Mouse (Mus musculus) hindbrain, embryonic 14.5 days (tissue): ENCODE data around the gene Trp53tg5. TPM values are rescaled to one million over a fixed set of nuclear protein-coding genes. Genes with fewer than 3 reads are reported as not detected.

ENCODE experiments used
- ATAC-seq: fragments of 200-750 bp; cut with Nextera tagmentation; 2 replicates; pipeline ENCODE4 v1.8.0; 2017; ENCODE audit warnings: moderate number of reproducible peaks, mild to moderate bottlenecking, moderate TSS enrichment, moderate library complexity; ENCODE audit not compliant: low FRiP score
- DNase-seq: peaks from one replicate; pipeline ENCODE4 v3.0.0-alpha.2; 2015; ENCODE audit warnings: low spot score
- H3K27ac ChIP-seq: fragments of 300-500 bp; sonication (generic); 2 replicates; pipeline ENCODE4 v1.5.1; 2014; ENCODE audit warnings: mild to moderate bottlenecking, moderate library complexity
- H3K27me3 ChIP-seq: fragments of 300-500 bp; sonication (generic); 2 replicates; pipeline ENCODE4 v1.6.1; 2014; ENCODE audit warnings: mild to moderate bottlenecking, low read length, mixed read lengths; ENCODE audit not compliant: control insufficient read depth, insufficient read depth
- H3K36me3 ChIP-seq: fragments of 300-500 bp; sonication (generic); replicated peaks from 2 replicates; pipeline ENCODE4 v1.6.1; 2014; ENCODE audit not compliant: control insufficient read depth, insufficient read depth
- H3K4me1 ChIP-seq: fragments of 300-500 bp; sonication (generic); replicated peaks from 2 replicates; pipeline ENCODE4 v1.6.1; 2014; ENCODE audit warnings: antibody characterized with exemption, low read length, mixed read lengths; ENCODE audit not compliant: control insufficient read depth, insufficient read depth
- H3K4me2 ChIP-seq: fragments of 300-500 bp; sonication (generic); replicated peaks from 2 replicates; pipeline ENCODE4 v1.6.1; 2014; ENCODE audit warnings: mild to moderate bottlenecking, moderate library complexity
- H3K4me3 ChIP-seq: fragments of 300-500 bp; sonication (generic); replicated peaks from 2 replicates; pipeline ENCODE4 v1.5.1; 2014; ENCODE audit warnings: mild to moderate bottlenecking, low read length
- H3K9ac ChIP-seq: fragments of 300-500 bp; sonication (generic); 2 replicates; pipeline ENCODE4 v1.6.1; 2014
- H3K9me3 ChIP-seq: fragments of 300-500 bp; sonication (generic); 2 replicates; pipeline ENCODE4 v1.6.1; 2016; ENCODE audit warnings: low read length; ENCODE audit not compliant: control insufficient read depth
- WGBS: fragments of 180-500 bp; shearing (Covaris S2); extraction: QIAGEN DNeasy Blood & Tissue Kit; methylation state at CpG from one replicate; pipeline ENCODE4 v1.1.7; 2014; 5-methylcytosine and 5-hydroxymethylcytosine counted together
- polyA plus RNA-seq: library from polyadenylated mRNA; unstranded; fragments of >200 nt; fragmentation: Nextera tagmentation; extraction: Ambion mirVana; gene quantifications from 2 replicates; pipeline ENCODE4 v1.2.1, GENCODE M21; 2014

The Trp53tg5 gene
- polyA plus RNA-seq, 1 experiment from 2014 or later, result 0.28 TPM

GRCm38 (mm10) chr2:164445399-164446085, 28.0 kb downstream of the Trp53tg5 start:
- no peaks in the 10 kb centered on the region for H3K9me3 ChIP-seq
- H3K4me1 ChIP-seq, result peaks cover 7% of the 10 kb centered on the region
- H3K27ac ChIP-seq, result no peak overlapping the region
- no peak overlapping the region for H3K4me2 ChIP-seq
- DNase-seq (no peak), ATAC-seq (no peak)
- H3K9ac ChIP-seq, result no peak overlapping the region
- 85% methylated on average over 3 of the region's 3 CpGs for WGBS
- H3K36me3 ChIP-seq, result no peaks in the 10 kb centered on the region
- no peak overlapping the region for H3K4me3 ChIP-seq
- peaks cover 20% of the 10 kb centered on the region for H3K27me3 ChIP-seq

GRCm38 (mm10) chr2:164444701-164445100, 28.8 kb downstream of the Trp53tg5 start:
- Histone ChIP-seq H3K36me3 (no peaks in the 10 kb centered on the region), H3K4me1 (peaks cover 7% of the 10 kb centered on the region), H3K27ac (no peak overlapping the region), H3K4me3 (no peak overlapping the region), H3K9ac (no peak overlapping the region), H3K27me3 (peaks cover 20% of the 10 kb centered on the region), H3K9me3 (no peaks in the 10 kb centered on the region), H3K4me2 (no peak overlapping the region)
- ATAC-seq (no peak), DNase-seq (no peak)
- WGBS, result 86% methylated on average over 2 of the region's 2 CpGs

DNA sequence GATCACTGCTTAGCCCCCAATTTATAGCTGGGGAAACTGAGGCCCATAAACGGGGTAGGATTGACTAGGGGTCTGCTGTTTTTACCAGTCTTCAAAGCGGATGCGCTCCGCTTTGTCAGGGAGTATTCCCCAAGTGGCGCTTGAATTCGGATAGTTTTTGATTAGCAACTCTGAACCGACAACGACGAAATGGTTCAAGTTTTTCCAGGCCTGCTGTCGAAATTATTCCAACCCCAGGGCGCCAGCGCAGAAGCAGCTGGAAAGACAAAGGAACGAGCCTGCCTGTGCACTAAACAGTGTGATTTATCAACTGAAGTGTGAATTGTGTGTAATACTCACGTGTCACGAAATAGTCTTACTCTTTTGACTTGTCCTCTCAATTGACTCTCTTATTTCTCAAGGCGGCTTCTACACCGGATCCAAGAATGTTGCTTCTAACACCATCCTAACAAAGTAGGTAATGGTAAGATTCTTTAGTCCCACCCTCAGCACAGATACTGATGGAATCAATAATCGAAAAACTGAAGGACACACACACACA, 30.0 kb downstream of the Trp53tg5 start, which contains the start of gene Sdc4:
TSS of gene Sdc4 (minus strand) at position 428 of the 541 bp plus-strand sequence.
- Histone ChIP-seq H3K9ac (peak within 1 kb of the TSS; percentile 57), H3K36me3 (no peaks in the 10 kb centered on the region), H3K4me1 (peaks cover 7% of the 10 kb centered on the region), H3K4me2 (peak within 1 kb of the TSS; percentile 82), H3K27ac (no peak within 1 kb of the TSS), H3K27me3 (peaks cover 20% of the 10 kb centered on the region), H3K4me3 (peak within 1 kb of the TSS; percentile 37), H3K9me3 (no peaks in the 10 kb centered on the region)
- peak; percentile 50 for DNase-seq
- 6% methylated on average over 18 of the region's 18 CpGs for WGBS
- no peak for ATAC-seq

DNA sequence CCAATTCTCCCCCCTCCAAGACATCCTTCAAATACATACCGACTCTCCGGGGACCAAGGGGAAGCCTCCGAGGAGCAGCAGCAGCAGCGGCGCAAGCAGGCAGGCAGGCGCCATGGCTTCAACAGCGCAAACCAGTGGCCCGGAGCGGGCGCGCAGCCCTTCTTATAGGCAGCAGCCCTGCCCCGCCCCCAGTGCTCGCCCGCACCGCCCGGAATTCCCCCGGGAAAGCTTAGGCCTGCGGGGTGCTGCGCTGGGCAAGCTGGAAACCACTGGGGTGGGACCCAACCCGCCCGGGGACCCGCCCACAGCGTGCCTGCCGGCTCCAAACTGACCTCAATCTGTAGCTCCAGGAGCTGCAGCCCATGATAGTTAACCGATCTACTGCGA, 30.5 kb downstream of the Trp53tg5 start:
- Histone ChIP-seq H3K36me3 (no peaks in the 10 kb centered on the region), H3K4me3 (peak overlapping the region; percentile 37), H3K4me1 (peaks cover 7% of the 10 kb centered on the region), H3K27me3 (peaks cover 20% of the 10 kb centered on the region), H3K9ac (peak overlapping the region; percentile 57), H3K27ac (no peak overlapping the region), H3K4me2 (peak overlapping the region; percentile 82), H3K9me3 (no peaks in the 10 kb centered on the region)
- ATAC-seq (peak; percentile 86), DNase-seq (peak; percentile 72)
- under 1% methylated on average over 26 of the region's 26 CpGs for WGBS

DNA sequence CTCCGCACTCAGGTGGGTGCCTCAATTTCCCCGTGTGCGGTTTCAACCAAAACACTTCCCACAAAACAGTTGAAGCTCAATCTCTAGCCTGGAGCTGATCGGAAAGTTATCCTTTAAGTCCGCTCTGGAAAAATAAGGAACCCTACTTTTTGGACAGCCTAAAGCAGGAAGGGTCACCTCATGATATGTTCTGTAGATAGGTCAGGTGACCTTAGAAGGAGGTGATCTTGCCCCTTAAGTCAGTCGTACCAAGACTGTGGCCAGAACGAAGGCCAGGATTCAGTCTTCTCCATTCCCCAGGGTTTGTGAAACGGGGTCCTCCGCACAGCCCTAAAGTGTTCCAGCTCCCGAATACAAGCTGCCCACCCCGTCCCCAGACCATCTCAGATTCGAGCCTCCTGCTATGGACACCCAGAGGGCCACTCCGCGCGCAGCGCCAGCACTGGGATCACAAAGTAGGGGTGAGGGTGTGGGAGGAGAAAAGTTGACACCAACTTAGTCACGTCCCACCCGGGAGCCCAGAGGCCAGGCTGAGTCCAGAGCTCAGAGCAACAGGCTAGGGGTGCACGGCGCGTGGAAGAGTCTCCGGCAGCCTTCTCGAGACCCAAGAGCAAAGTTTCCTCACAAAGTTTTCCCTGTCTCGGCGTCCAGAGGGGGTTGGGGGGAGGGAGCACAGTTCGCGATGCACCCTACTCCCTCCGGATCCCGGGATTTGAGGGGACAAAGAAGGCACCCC, 31.0 kb downstream of the Trp53tg5 start:
- Histone ChIP-seq H3K27me3 (peaks cover 20% of the 10 kb centered on the region), H3K9ac (peak overlapping the region; percentile 57), H3K9me3 (no peaks in the 10 kb centered on the region), H3K4me2 (peak overlapping the region; percentile 82), H3K36me3 (no peaks in the 10 kb centered on the region), H3K4me1 (peaks cover 7% of the 10 kb centered on the region), H3K4me3 (peak overlapping the region; percentile 37), H3K27ac (no peak overlapping the region)
- DNase-seq, result no peak
- 2% methylated on average over 29 of the region's 29 CpGs for WGBS
- ATAC-seq, result no peak; the same call in 1 of the 2 replicates

DNA sequence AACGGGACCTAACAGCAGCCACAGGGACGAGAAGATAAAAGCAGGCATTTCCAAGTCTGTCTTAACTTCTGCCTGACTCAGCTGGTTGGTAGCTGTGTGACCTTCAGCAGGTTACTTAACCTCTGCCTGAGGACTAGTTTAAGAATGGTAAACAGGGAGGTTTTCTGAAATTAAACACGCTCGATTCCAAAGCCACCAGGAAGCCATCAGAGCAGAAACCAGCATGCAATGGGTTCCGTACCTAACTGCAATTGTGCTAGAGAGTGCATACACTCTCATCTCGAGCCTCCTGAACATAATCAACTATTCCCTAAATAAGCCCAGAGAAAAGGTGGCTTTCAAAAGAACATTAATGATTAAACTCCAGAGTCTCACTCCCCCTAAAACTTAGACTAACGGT, 31.8 kb downstream of the Trp53tg5 start:
- H3K4me3 ChIP-seq, result peak overlapping the region; percentile 37; the same call in 1 of the 2 replicates
- H3K27ac ChIP-seq, result no peak overlapping the region
- no peaks in the 10 kb centered on the region for H3K9me3 ChIP-seq
- H3K9ac ChIP-seq, result no peak overlapping the region
- DNase-seq (no peak), ATAC-seq (no peak)
- peaks cover 20% of the 10 kb centered on the region for H3K27me3 ChIP-seq
- peak overlapping the region; percentile 82 for H3K4me2 ChIP-seq
- H3K36me3 ChIP-seq, result no peaks in the 10 kb centered on the region
- 28% methylated on average over 7 of the region's 7 CpGs for WGBS
- H3K4me1 ChIP-seq, result peaks cover 7% of the 10 kb centered on the region

DNA sequence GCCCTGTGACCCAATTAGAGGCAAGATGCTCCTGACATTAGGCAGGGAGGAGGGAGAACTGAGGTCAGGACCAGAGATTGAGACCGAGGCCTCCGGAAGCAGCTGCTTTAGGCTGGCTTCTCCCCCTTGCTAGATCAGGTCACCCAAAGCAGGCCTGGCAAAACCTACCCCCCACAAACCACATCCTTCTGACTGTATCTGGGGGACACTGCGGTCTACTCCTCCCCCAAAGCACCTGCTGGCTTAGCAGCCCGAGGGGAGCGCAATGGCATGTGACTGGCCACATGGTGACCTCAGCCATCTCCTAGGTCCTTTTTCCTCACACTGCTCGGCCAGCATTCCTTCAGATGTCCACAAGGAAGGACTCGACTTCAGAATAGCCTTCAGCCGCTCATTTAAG, 32.4 kb downstream of the Trp53tg5 start:
- ATAC-seq (no peak), DNase-seq (no peak)
- WGBS, result 33% methylated on average over 8 of the region's 8 CpGs
- Histone ChIP-seq H3K4me3 (no peak overlapping the region), H3K4me2 (no peak overlapping the region), H3K4me1 (peaks cover 7% of the 10 kb centered on the region), H3K27me3 (peaks cover 20% of the 10 kb centered on the region), H3K27ac (no peak overlapping the region), H3K9ac (no peak overlapping the region), H3K36me3 (no peaks in the 10 kb centered on the region), H3K9me3 (no peaks in the 10 kb centered on the region)

- 91% methylated on average over 5 of the region's 5 CpGs for WGBS
- Histone ChIP-seq H3K4me3 (no peak overlapping the region), H3K4me2 (no peak overlapping the region)
These were observed 33.2 kb downstream of the Trp53tg5 start for GRCm38 (mm10) chr2:164440314-164440713.

GRCm38 (mm10) chr2:164439001-164439421, 34.5 kb downstream of the Trp53tg5 start:
- no peak overlapping the region for H3K4me2 ChIP-seq
- DNase-seq, result no peak

More at GRCm38 (mm10) chr2:164440314-164440713, 33.2 kb downstream of the Trp53tg5 start:
- DNase-seq (no peak), ATAC-seq (no peak)
- H3K36me3 ChIP-seq, result no peaks in the 10 kb centered on the region
- H3K27me3 ChIP-seq, result peaks cover 20% of the 10 kb centered on the region
- H3K4me1 ChIP-seq, result peaks cover 7% of the 10 kb centered on the region
- no peak overlapping the region for H3K9ac ChIP-seq
- no peaks in the 10 kb centered on the region for H3K9me3 ChIP-seq
- no peak overlapping the region for H3K27ac ChIP-seq

More at GRCm38 (mm10) chr2:164439001-164439421, 34.5 kb downstream of the Trp53tg5 start:
- no peak for ATAC-seq
- H3K9ac ChIP-seq, result no peak overlapping the region
- H3K4me3 ChIP-seq, result no peak overlapping the region
- H3K4me1 ChIP-seq, result peaks cover 7% of the 10 kb centered on the region
- H3K27me3 ChIP-seq, result peaks cover 20% of the 10 kb centered on the region
- no peaks in the 10 kb centered on the region for H3K9me3 ChIP-seq
- H3K36me3 ChIP-seq, result no peaks in the 10 kb centered on the region
- WGBS, result 62% methylated on average over 3 of the region's 3 CpGs
- no peak overlapping the region for H3K27ac ChIP-seq
